Mouse (Mus musculus): ENCODE data around the gene Akap12. TPM values are rescaled to one million over a fixed set of nuclear protein-coding genes. Genes with fewer than 3 reads are reported as not detected.

Gene Akap12
- polyA plus RNA-seq, 1 experiment from 2014 or later, result 20.6 TPM

- H3K27ac ChIP-seq (replicated peaks), result no peak overlapping the region
- H3K9me3 ChIP-seq, result no peaks in the 10 kb centered on the region
- peaks cover 44% of the 10 kb centered on the region for H3K4me1 ChIP-seq
- no peak overlapping the region for H3K4me2 ChIP-seq (replicated peaks)
- WGBS, result 67% methylated on average over 2 of the region's 2 CpGs
- no peaks in the 10 kb centered on the region for H3K36me3 ChIP-seq
- no peak overlapping the region for H3K9ac ChIP-seq (replicated peaks)
- H3K4me3 ChIP-seq, result no peak overlapping the region
- H3K27me3 ChIP-seq, result no peaks in the 10 kb centered on the region
- ATAC-seq (replicated peaks), result no peak
Measured at GRCm38 (mm10) chr10:4390550-4390949, 124.4 kb downstream of the Akap12 start.

- no peak for ATAC-seq (replicated peaks)
- no peak overlapping the region for H3K4me2 ChIP-seq (replicated peaks)
- no peak overlapping the region for H3K4me3 ChIP-seq
- 84% methylated on average over 5 of the region's 5 CpGs for WGBS
- H3K4me1 ChIP-seq, result peaks cover 41% of the 10 kb centered on the region
- H3K9ac ChIP-seq (replicated peaks), result peak overlapping the region; percentile 10; the same call in 1 of the 2 replicates
- no peak overlapping the region for H3K27ac ChIP-seq (replicated peaks)
- no peaks in the 10 kb centered on the region for H3K27me3 ChIP-seq
- no peaks in the 10 kb centered on the region for H3K36me3 ChIP-seq
- H3K9me3 ChIP-seq, result no peaks in the 10 kb centered on the region
Measured at GRCm38 (mm10) chr10:4391076-4391475, 124.9 kb downstream of the Akap12 start.

GRCm38 (mm10) chr10:4391851-4392250 is 125.7 kb downstream of the Akap12 start:
- Histone ChIP-seq H3K9ac (replicated peaks) (no peak overlapping the region), H3K36me3 (peaks cover 2% of the 10 kb centered on the region; the same call in 1 of the 2 replicates), H3K9me3 (no peaks in the 10 kb centered on the region), H3K27ac (replicated peaks) (no peak overlapping the region), H3K4me2 (replicated peaks) (no peak overlapping the region), H3K4me1 (peaks cover 41% of the 10 kb centered on the region), H3K4me3 (no peak overlapping the region), H3K27me3 (no peaks in the 10 kb centered on the region)
- ATAC-seq (replicated peaks), result no peak
- WGBS, result 55% methylated on average over 6 of the region's 6 CpGs

- WGBS, result 94% methylated on average over 3 of the region's 3 CpGs
- peaks cover 21% of the 10 kb centered on the region for H3K4me1 ChIP-seq
Measured at GRCm38 (mm10) chr10:4395321-4395720, 129.1 kb downstream of the Akap12 start.

GRCm38 (mm10) chr10:4398058-4398457 is 131.9 kb downstream of the Akap12 start:
- ATAC-seq (replicated peaks), result no peak
- peaks cover 4% of the 10 kb centered on the region; the same call in 1 of the 2 replicates for H3K36me3 ChIP-seq
- H3K4me1 ChIP-seq, result no peaks in the 10 kb centered on the region
- 88% methylated on average over 5 of the region's 5 CpGs for WGBS
- H3K4me2 ChIP-seq (replicated peaks), result no peak overlapping the region
- H3K4me3 ChIP-seq, result no peak overlapping the region
- no peak overlapping the region for H3K9ac ChIP-seq (replicated peaks)
- no peaks in the 10 kb centered on the region for H3K9me3 ChIP-seq
- no peaks in the 10 kb centered on the region for H3K27me3 ChIP-seq
- no peak overlapping the region for H3K27ac ChIP-seq (replicated peaks)

More at GRCm38 (mm10) chr10:4395321-4395720, 129.1 kb downstream of the Akap12 start:
- Histone ChIP-seq H3K9ac (replicated peaks) (no peak overlapping the region), H3K4me2 (replicated peaks) (no peak overlapping the region), H3K27me3 (no peaks in the 10 kb centered on the region), H3K9me3 (no peaks in the 10 kb centered on the region), H3K4me3 (no peak overlapping the region), H3K27ac (replicated peaks) (no peak overlapping the region), H3K36me3 (peaks cover 4% of the 10 kb centered on the region; the same call in 1 of the 2 replicates)
- no peak for ATAC-seq (replicated peaks)

GRCm38 (mm10) chr10:4404895-4405491 is 138.8 kb downstream of the Akap12 start:
- no peaks in the 10 kb centered on the region for H3K27me3 ChIP-seq
- no peaks in the 10 kb centered on the region for H3K4me1 ChIP-seq
- H3K27ac ChIP-seq (replicated peaks), result no peak overlapping the region
- H3K4me2 ChIP-seq (replicated peaks), result no peak overlapping the region
- H3K9ac ChIP-seq (replicated peaks), result no peak overlapping the region
- peak; percentile 59 for ATAC-seq (replicated peaks)
- no peaks in the 10 kb centered on the region for H3K9me3 ChIP-seq
- no peak overlapping the region for H3K4me3 ChIP-seq
- peaks cover 16% of the 10 kb centered on the region for H3K36me3 ChIP-seq
- 51% methylated on average over 5 of the region's 5 CpGs for WGBS

GRCm38 (mm10) chr10:4405511-4405910 is 139.3 kb downstream of the Akap12 start:
- ATAC-seq (replicated peaks), result 0 out of 2 replicates have a peak, but pooled peaks have one; percentile 18
- H3K4me2 ChIP-seq (replicated peaks), result no peak overlapping the region
- WGBS, result 84% methylated on average over 5 of the region's 5 CpGs
- no peak overlapping the region for H3K9ac ChIP-seq (replicated peaks)
- H3K27me3 ChIP-seq, result no peaks in the 10 kb centered on the region
- no peak overlapping the region for H3K27ac ChIP-seq (replicated peaks)
- H3K4me1 ChIP-seq, result no peaks in the 10 kb centered on the region
- H3K9me3 ChIP-seq, result no peaks in the 10 kb centered on the region
- peaks cover 21% of the 10 kb centered on the region for H3K36me3 ChIP-seq
- H3K4me3 ChIP-seq, result no peak overlapping the region

GRCm38 (mm10) chr10:4407191-4407590 is 141.0 kb downstream of the Akap12 start:
- no peaks in the 10 kb centered on the region for H3K9me3 ChIP-seq
- no peak overlapping the region for H3K9ac ChIP-seq (replicated peaks)
- no peaks in the 10 kb centered on the region for H3K4me1 ChIP-seq
- no peak overlapping the region for H3K4me2 ChIP-seq (replicated peaks)
- no peak for ATAC-seq (replicated peaks)
- no peak overlapping the region for H3K27ac ChIP-seq (replicated peaks)
- WGBS, result 100% methylated on average over 1 of the region's 1 CpGs
- peaks cover 29% of the 10 kb centered on the region for H3K36me3 ChIP-seq
- no peaks in the 10 kb centered on the region for H3K27me3 ChIP-seq
- no peak overlapping the region for H3K4me3 ChIP-seq

Other genes with a start within 250 kb of the Akap12 start
- 17.8 and 18.4 TPM in 2 replicates for gene Zbtb2, start 121.7 kb downstream of the Akap12 start, polyA plus RNA-seq (2015; fragmentation: Nextera tagmentation; extraction: Ambion mirVana)
- gene Rmnd1, start 166.0 kb downstream of the Akap12 start, polyA plus RNA-seq (2015; fragmentation: Nextera tagmentation; extraction: Ambion mirVana), result 51.7 and 59.2 TPM in 2 replicates
- 14.3 and 15.0 TPM in 2 replicates for gene Armt1, start 166.1 kb downstream of the Akap12 start, polyA plus RNA-seq (2015; fragmentation: Nextera tagmentation; extraction: Ambion mirVana)
- gene Ccdc170, start 216.1 kb downstream of the Akap12 start, polyA plus RNA-seq (2015; fragmentation: Nextera tagmentation; extraction: Ambion mirVana), result 0.24 and 0.32 TPM in 2 replicates

All from forebrain, embryonic 15.5 days (tissue).